Mouse (Mus musculus) stomach, postnatal 0 days (tissue): Measurements from ENCODE around the gene Top2a. TPM values are rescaled to one million over a fixed set of nuclear protein-coding genes. Genes with fewer than 3 reads are reported as not detected.

Source experiments
- ATAC-seq: fragments of 200-750 bp; cut with Nextera tagmentation; 2 replicates; pipeline ENCODE4 v1.8.0; 2017; ENCODE audit not compliant: low FRiP score, low TSS enrichment
- DNase-seq: peaks from one replicate; pipeline ENCODE4 v3.0.0-alpha.2; 2016; ENCODE audit warnings: low spot score
- H3K27ac ChIP-seq: fragments of 300-500 bp; sonication (generic); replicated peaks from 2 replicates; pipeline ENCODE4 v1.5.1; 2014; ENCODE audit warnings: mild to moderate bottlenecking, control low read depth
- H3K27me3 ChIP-seq: fragments of 300-500 bp; sonication (generic); 2 replicates; pipeline ENCODE4 v1.6.1; 2014; ENCODE audit warnings: low read length; ENCODE audit not compliant: control insufficient read depth, insufficient read depth
- H3K36me3 ChIP-seq: fragments of 300-500 bp; sonication (generic); 2 replicates; pipeline ENCODE4 v1.6.1; 2014; ENCODE audit warnings: low read length, mixed read lengths; ENCODE audit not compliant: control insufficient read depth, insufficient read depth
- H3K4me1 ChIP-seq: fragments of 300-500 bp; sonication (generic); replicated peaks from 2 replicates; pipeline ENCODE4 v1.6.1; 2014; ENCODE audit warnings: antibody characterized with exemption; ENCODE audit not compliant: control insufficient read depth, insufficient read depth
- H3K4me2 ChIP-seq: fragments of 300-500 bp; sonication (generic); replicated peaks from 2 replicates; pipeline ENCODE4 v1.6.1; 2014; ENCODE audit warnings: low read depth, mild to moderate bottlenecking, control low read depth, moderate library complexity
- H3K4me3 ChIP-seq: fragments of 300-500 bp; sonication (generic); 2 replicates; pipeline ENCODE4 v1.5.1; 2014; ENCODE audit warnings: low read depth, low read length, control low read depth
- H3K9ac ChIP-seq: fragments of 300-500 bp; sonication (generic); 2 replicates; pipeline ENCODE4 v1.6.1; 2014; ENCODE audit warnings: mild to moderate bottlenecking, low read length, control low read depth, mixed read lengths
- H3K9me3 ChIP-seq: fragments of 300-500 bp; sonication (generic); 2 replicates; pipeline ENCODE4 v1.6.1; 2016; ENCODE audit warnings: low read length; ENCODE audit not compliant: control insufficient read depth
- CTCF ChIP-seq: IDR thresholded peaks from 2 replicates; pipeline ENCODE4 v1.5.1; 2016; ENCODE audit warnings: antibody characterized with exemption, low read depth, mild to moderate bottlenecking, moderate library complexity
- EP300 ChIP-seq: optimal IDR thresholded peaks from 2 replicates; pipeline ENCODE3; 2016; ENCODE audit warnings: antibody characterized with exemption
- WGBS: fragments of 180-500 bp; shearing (Covaris S2); extraction: QIAGEN DNeasy Blood & Tissue Kit; methylation state at CpG from one replicate; pipeline ENCODE4 v1.1.7; 2014; 5-methylcytosine and 5-hydroxymethylcytosine counted together
- polyA plus RNA-seq: library from polyadenylated mRNA; unstranded; fragments of >200 nt; fragmentation: Nextera tagmentation; extraction: Ambion mirVana; gene quantifications from 2 replicates; pipeline ENCODE4 v1.2.1, GENCODE M21; 2015

Gene Top2a
- polyA plus RNA-seq, 1 experiment from 2014 or later: 44.5 TPM

- Histone ChIP-seq H3K9ac (no peak overlapping the region), H3K27me3 (no peaks in the 10 kb centered on the region), H3K4me3 (no peak overlapping the region), H3K4me1 (no peaks in the 10 kb centered on the region), H3K4me2 (no peak overlapping the region), H3K27ac (no peak overlapping the region), H3K9me3 (no peaks in the 10 kb centered on the region), H3K36me3 (no peaks in the 10 kb centered on the region)
- ATAC-seq (no peak), DNase-seq (no peak)
- TF ChIP-seq EP300: no peak
- TF ChIP-seq CTCF: no peak
- WGBS: 90% methylated on average over 7 of the region's 7 CpGs
Observed at GRCm38 (mm10) chr11:98985542-98985941, 38.4 kb downstream of the Top2a start.

DNA sequence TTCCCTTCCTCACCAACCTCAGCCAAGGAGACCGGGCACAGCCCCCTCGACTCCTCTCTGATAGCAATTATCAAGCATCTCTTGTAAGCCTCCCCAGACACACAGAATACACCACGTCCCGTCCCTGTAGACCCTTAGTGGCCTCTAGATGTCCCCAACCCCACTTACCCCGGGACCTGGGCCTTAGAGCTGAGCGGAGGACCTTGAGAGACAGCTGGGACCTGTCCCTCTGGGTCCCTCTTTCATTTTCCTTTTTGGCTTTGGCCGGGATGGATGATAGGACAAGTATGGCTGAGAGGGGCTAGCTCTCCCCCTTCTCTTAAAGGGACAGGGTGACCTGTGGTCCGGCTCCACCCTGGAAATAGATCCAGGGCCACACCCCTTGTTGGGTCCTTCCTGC is 40.4 kb downstream of the Top2a start:
- Histone ChIP-seq H3K4me2 (no peak overlapping the region), H3K27me3 (no peaks in the 10 kb centered on the region), H3K27ac (no peak overlapping the region), H3K4me1 (no peaks in the 10 kb centered on the region), H3K9ac (no peak overlapping the region), H3K9me3 (no peaks in the 10 kb centered on the region), H3K36me3 (no peaks in the 10 kb centered on the region), H3K4me3 (no peak overlapping the region)
- DNase-seq: no peak
- ATAC-seq: no peak
- 49% methylated on average over 8 of the region's 8 CpGs for WGBS
- TF ChIP-seq EP300 (no peak), CTCF (no peak)

DNA sequence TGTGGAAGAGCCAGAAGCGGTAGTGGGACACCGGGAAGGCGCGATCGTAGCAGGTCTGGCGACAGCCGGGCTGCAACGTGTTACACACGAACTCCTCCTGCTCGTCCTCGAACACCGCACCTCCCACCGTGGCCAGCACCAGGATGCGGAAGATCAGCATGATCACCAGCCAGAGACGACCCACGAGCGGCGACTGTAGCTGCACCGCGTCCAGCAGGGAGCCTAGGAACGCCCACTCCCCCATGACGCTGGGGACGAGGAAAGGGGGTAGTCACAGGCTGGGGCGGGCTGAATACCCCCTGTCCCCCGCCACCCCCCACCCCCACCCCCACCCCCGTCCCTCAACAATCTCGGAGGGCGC is 41.2 kb downstream of the Top2a start, which contains the start of gene Gjd3:
Gjd3 (minus strand) TSS at position 244 of the 361 bp plus-strand sequence.
- H3K4me3 ChIP-seq: peak within 1 kb of the TSS; percentile 62
- H3K4me1 ChIP-seq: no peaks in the 10 kb centered on the region
- H3K36me3 ChIP-seq: no peaks in the 10 kb centered on the region
- H3K9ac ChIP-seq: peak within 1 kb of the TSS; percentile 68
- ATAC-seq (no peak; the same call in 1 of the 2 replicates), DNase-seq (no peak)
- peak within 1 kb of the TSS; percentile 99 for H3K4me2 ChIP-seq
- H3K27me3 ChIP-seq: no peaks in the 10 kb centered on the region
- H3K9me3 ChIP-seq: no peaks in the 10 kb centered on the region
- WGBS: 3% methylated on average over 28 of the region's 28 CpGs
- TF ChIP-seq EP300 (no peak), CTCF (no peak)
- peak within 1 kb of the TSS; percentile 40; the same call in 1 of the 2 replicates for H3K27ac ChIP-seq

DNA sequence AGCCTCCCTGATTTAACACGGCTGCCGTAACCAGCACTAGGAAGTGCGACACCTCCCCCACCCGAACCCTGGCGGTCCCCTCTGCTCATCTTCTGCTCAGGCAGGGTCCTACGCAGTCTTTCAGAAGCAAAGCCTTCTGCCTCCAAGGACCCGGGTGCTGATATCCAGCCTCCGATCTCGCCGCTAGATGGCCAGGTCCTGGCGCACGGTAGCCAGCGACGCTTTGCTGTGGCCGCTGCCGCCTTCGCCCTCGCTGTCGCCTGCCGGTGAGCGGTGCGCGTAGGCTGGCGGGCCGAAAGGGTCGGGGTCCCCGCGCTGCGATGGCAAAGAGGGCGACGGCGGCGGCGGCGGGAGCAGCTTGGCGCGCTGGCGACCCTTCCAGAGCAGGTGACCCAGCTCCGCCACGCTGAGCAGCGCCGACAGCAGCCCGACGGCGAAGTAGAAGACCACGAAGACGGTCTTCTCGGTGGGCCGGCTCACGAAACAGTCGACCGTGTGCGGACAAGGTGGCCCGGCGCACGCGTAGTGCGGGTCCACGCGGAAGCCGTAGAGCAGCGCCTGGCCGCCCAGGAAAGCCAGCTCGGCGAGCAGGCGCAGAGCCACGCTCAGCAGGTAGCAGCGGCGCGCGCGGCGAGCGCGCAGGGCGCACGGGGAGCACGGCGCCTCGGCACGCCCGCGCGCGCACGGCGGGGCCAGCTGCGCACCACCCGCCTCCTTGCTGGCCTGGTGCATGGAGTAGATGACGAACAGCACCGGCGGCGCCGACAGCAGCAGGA is 41.8 kb downstream of the Top2a start:
- ATAC-seq: peak; percentile 77
- WGBS: 0% methylated on average over 77 of the region's 94 CpGs
- peak overlapping the region; percentile 68 for H3K9ac ChIP-seq

DNA sequence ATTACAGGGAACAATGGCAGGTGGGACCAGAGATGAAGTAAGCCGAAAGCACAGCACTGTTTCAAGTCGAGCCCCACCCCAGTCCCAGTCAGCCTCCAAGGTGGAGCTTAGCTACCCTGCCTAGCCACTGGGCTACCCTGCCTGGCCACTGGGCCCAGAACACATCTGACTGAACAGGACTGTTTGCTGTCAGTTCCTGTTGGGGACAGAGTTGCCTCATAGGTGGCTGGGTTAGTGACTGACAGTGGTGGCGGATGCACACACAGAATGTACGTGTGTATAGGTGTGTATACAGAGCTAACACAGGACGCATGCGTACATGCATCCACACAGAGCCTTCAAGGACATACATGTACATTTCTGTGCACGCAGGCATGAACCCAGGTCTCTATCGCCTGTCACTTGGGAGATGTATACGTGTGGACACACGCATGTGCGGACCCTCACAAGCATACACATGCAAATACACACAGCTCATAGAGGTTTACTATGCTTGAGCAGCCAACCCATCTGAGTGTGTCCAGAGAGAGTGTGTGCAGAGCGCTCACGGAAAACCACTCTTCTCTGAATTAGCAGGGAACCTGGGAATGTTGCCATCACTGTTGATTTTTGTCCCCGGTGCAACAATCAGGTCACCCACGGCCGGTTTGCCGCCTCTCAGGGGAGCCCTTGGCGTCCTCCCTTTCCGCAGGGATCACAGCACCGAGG is 42.5 kb downstream of the Top2a start:
- H3K27ac ChIP-seq: no peak overlapping the region
- WGBS: 33% methylated on average over 20 of the region's 20 CpGs
- no peak for TF ChIP-seq EP300
- no peak for TF ChIP-seq CTCF

More for the DNA sequence above, 41.8 kb downstream of the Top2a start:
- H3K27me3 ChIP-seq: no peaks in the 10 kb centered on the region
- no peaks in the 10 kb centered on the region for H3K9me3 ChIP-seq
- H3K36me3 ChIP-seq: no peaks in the 10 kb centered on the region
- DNase-seq: peak; percentile 76
- H3K4me3 ChIP-seq: peak overlapping the region; percentile 62
- no peaks in the 10 kb centered on the region for H3K4me1 ChIP-seq
- H3K27ac ChIP-seq: peak overlapping the region; percentile 40; the same call in 1 of the 2 replicates
- TF ChIP-seq CTCF (peak; percentile 76), EP300 (no peak)
- peak overlapping the region; percentile 99 for H3K4me2 ChIP-seq

GRCm38 (mm10) chr11:98979356-98979755 is 44.6 kb downstream of the Top2a start:
- H3K36me3 ChIP-seq: no peaks in the 10 kb centered on the region
- TF ChIP-seq CTCF: no peak
- no peak for TF ChIP-seq EP300
- H3K4me1 ChIP-seq: no peaks in the 10 kb centered on the region
- DNase-seq (peak; percentile 55), ATAC-seq (no peak)
- no peak overlapping the region for H3K27ac ChIP-seq
- H3K27me3 ChIP-seq: no peaks in the 10 kb centered on the region
- no peak overlapping the region for H3K9ac ChIP-seq
- no peak overlapping the region for H3K4me3 ChIP-seq
- WGBS: 56% methylated on average over 4 of the region's 5 CpGs
- no peak overlapping the region for H3K4me2 ChIP-seq
- no peaks in the 10 kb centered on the region for H3K9me3 ChIP-seq

More for the DNA sequence above, 42.5 kb downstream of the Top2a start:
- Histone ChIP-seq H3K4me2 (peak overlapping the region; percentile 99), H3K36me3 (no peaks in the 10 kb centered on the region), H3K4me3 (peak overlapping the region; percentile 62), H3K4me1 (no peaks in the 10 kb centered on the region), H3K9me3 (no peaks in the 10 kb centered on the region), H3K9ac (peak overlapping the region; percentile 68), H3K27me3 (no peaks in the 10 kb centered on the region)
- ATAC-seq (peak; percentile 19), DNase-seq (peak; percentile 46)
